Mouse (Mus musculus): ENCODE results near the gene Sp3. TPM values are rescaled to one million over a fixed set of nuclear protein-coding genes. Genes with fewer than 3 reads are reported as not detected.
A peak's percentile ranks its signal among the peaks of the same experiment; 100 is the strongest.

Gene Sp3
- total and polyA plus RNA-seq, 3 experiments = 27.8 to 299 (median 34.9) TPM

DNA sequence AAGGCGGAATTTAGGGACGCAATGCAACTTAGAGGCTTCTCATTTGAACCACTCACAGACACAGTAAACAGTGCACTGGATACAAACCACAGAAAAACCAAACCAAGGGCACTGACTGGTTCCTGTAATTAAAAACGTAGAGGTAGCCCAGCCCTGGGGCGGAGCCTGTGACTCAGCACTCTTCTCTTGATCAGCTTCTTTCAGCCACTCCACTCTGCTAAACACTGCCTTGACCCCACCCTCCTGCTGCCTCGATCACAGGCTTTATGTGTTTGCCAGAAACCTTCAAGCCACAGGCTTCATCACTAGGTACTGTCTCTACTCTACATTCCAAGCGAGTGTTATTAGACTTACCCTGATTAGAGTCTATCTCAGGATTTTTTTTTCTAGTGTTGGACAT, 43.6 kb upstream of the Sp3 start:
- DNase-seq (ENCODE audit: low read depth, low spot score) = peak; percentile 95
- H3K4me3 ChIP-seq (ENCODE audit: control insufficient read depth in 1 of 2, insufficient read depth in 1 of 2, low read depth in 2 of 2, low read length in 2 of 2) = peak overlapping the region in 1 of 2 experiments; percentile 43; a peak in 2 of 4 replicates
- no peaks in the 10 kb centered on the region for H3K79me2 ChIP-seq (ENCODE audit: control insufficient read depth, insufficient read depth, low read length, poor library complexity)
- TF ChIP-seq UBTF (IDR thresholded peaks at IDR 0.05; ENCODE audit: borderline replicate concordance, insufficient read depth, low read depth, low read length) (no peak), CHD1 (IDR thresholded peaks at IDR 0.05; ENCODE audit: low read depth, low read length) (no peak), EP300 (IDR thresholded peaks at IDR 0.05; ENCODE audit: low read depth in 1 of 2, low read length in 2 of 2) (no peak; a peak in 1 of 4 replicates), ZMIZ1 (IDR thresholded peaks at IDR 0.05; ENCODE audit: low read depth, low read length) (peak; percentile 21; the same call in 1 of the 2 replicates), NELFE (IDR thresholded peaks at IDR 0.05; ENCODE audit: low read depth, low read length) (peak; percentile 42), MYB (IDR thresholded peaks at IDR 0.05; ENCODE audit: low read depth, low read length) (no peak), ELF1 (IDR thresholded peaks at IDR 0.05; ENCODE audit: low read depth, low read length) (no peak), SIN3A (IDR thresholded peaks at IDR 0.05; ENCODE audit: low read length) (peak; percentile 43), RCOR1 (IDR thresholded peaks at IDR 0.05; ENCODE audit: low read depth, low read length) (no peak), TCF12 (IDR thresholded peaks at IDR 0.05; ENCODE audit: low read depth, low read length) (0 out of 2 replicates have a peak, but pooled peaks have one; percentile 18), TBP (IDR thresholded peaks at IDR 0.05; ENCODE audit: low read depth, low read length) (peak; percentile 54; the same call in 1 of the 2 replicates), MYC (IDR thresholded peaks at IDR 0.05; ENCODE audit: low read depth, low read length) (no peak), MAX (IDR thresholded peaks at IDR 0.05; ENCODE audit: low read length) (0 out of 2 replicates have a peak, but pooled peaks have one; percentile 18), CHD2 (IDR thresholded peaks at IDR 0.05; ENCODE audit: low read length) (no peak), GABPA (IDR thresholded peaks at IDR 0.05; ENCODE audit: low read depth, low read length) (peak; percentile 93), MAFK (IDR thresholded peaks at IDR 0.05; ENCODE audit: borderline replicate concordance, low read depth, low read length) (peak; percentile 43; the same call in 1 of the 2 replicates)
- H3K9me3 ChIP-seq (replicated peaks; ENCODE audit: insufficient read depth, low read length) = no peaks in the 10 kb centered on the region
- peaks cover 0 to 29% of the 10 kb centered on the region in 2 experiments; a peak in 2 of 4 replicates for H3K36me3 ChIP-seq (ENCODE audit: control insufficient read depth in 1 of 2, insufficient read depth in 2 of 2, low read length in 2 of 2)
- H3K9ac ChIP-seq (ENCODE audit: control insufficient read depth, low read depth, low read length, poor library complexity, severe bottlenecking) = peak overlapping the region; percentile 27; the same call in 1 of the 2 replicates
- H3K27ac ChIP-seq (ENCODE audit: control insufficient read depth, low read depth, low read length) = peak overlapping the region; percentile 76
- no peaks in the 10 kb centered on the region for H3K27me3 ChIP-seq (ENCODE audit: control insufficient read depth in 1 of 2, insufficient read depth in 2 of 2, low read length in 2 of 2)
- peaks cover 19 to 34% of the 10 kb centered on the region in 2 experiments for H3K4me1 ChIP-seq (ENCODE audit: control insufficient read depth in 1 of 2, insufficient read depth in 2 of 2, low read length in 2 of 2)

DNA sequence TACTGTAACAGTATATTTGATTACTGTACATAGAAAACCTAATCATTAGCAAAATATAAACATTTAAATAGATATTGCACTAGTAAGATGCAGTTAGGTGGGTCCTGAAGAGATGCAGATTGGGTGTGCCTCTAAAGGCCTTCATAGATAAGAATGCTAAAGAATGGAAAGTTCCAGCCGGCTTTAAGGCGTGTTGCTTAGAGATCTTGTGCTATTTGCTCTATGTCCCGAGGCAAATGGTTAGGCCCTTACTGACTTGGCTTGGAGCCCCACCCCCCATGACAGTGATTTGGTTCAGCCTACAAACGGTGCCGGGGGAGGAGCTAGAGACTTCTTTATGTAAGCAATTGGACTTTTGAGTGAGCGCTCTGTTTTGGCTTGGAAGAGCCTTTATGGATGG, 40.8 kb upstream of the Sp3 start:
- peaks cover 19 to 28% of the 10 kb centered on the region in 2 experiments for H3K4me1 ChIP-seq (ENCODE audit: control insufficient read depth in 1 of 2, insufficient read depth in 2 of 2, low read length in 2 of 2)
- peak; percentile 26; the same call in 1 of the 2 replicates for TF ChIP-seq TCF12 (IDR thresholded peaks at IDR 0.05; ENCODE audit: low read depth, low read length)
- no peak for TF ChIP-seq MXI1 (IDR thresholded peaks at IDR 0.05; ENCODE audit: low read depth, low read length)
- 0 out of 2 replicates have a peak, but pooled peaks have one; percentile 16 for TF ChIP-seq ZC3H11A (IDR thresholded peaks at IDR 0.05; ENCODE audit: low read depth, low read length)
- peak; percentile 46; the same call in 1 of the 2 replicates for TF ChIP-seq ETS1 (IDR thresholded peaks at IDR 0.05; ENCODE audit: low read depth, low read length)
- 0 out of 2 replicates have a peak, but pooled peaks have one; percentile 44 for TF ChIP-seq SIN3A (IDR thresholded peaks at IDR 0.05; ENCODE audit: low read length)
- peak; percentile 36 for TF ChIP-seq RCOR1 (IDR thresholded peaks at IDR 0.05; ENCODE audit: low read depth, low read length)
- no peak for TF ChIP-seq MYB (IDR thresholded peaks at IDR 0.05; ENCODE audit: low read depth, low read length)
- TF ChIP-seq HCFC1 (IDR thresholded peaks at IDR 0.05; ENCODE audit: low read depth, low read length) = peak; percentile 49; the same call in 1 of the 2 replicates
- peak; percentile 75 for TF ChIP-seq GATA1 (IDR thresholded peaks at IDR 0.05; ENCODE audit: low read depth, low read length)
- TF ChIP-seq EP300 (IDR thresholded peaks at IDR 0.05; ENCODE audit: low read depth in 1 of 2, low read length in 2 of 2) = peak; percentile 58 to 68
- TF ChIP-seq NELFE (IDR thresholded peaks at IDR 0.05; ENCODE audit: low read depth, low read length) = no peak
- peak; percentile 21; the same call in 1 of the 2 replicates for TF ChIP-seq TAL1 (IDR thresholded peaks at IDR 0.05; ENCODE audit: low read length)
- no peak for TF ChIP-seq NRF1 (IDR thresholded peaks at IDR 0.05; ENCODE audit: insufficient read depth, low read depth, low read length, poor library complexity, severe bottlenecking)
- TF ChIP-seq ZNF384 (IDR thresholded peaks at IDR 0.05; ENCODE audit: low read depth, low read length) = no peak
- peak; percentile 32; the same call in 1 of the 2 replicates for TF ChIP-seq MYC (IDR thresholded peaks at IDR 0.05; ENCODE audit: low read depth, low read length)
- no peaks in the 10 kb centered on the region for H3K27me3 ChIP-seq (ENCODE audit: control insufficient read depth in 1 of 2, insufficient read depth in 2 of 2, low read length in 2 of 2)
- H3K36me3 ChIP-seq (ENCODE audit: control insufficient read depth in 1 of 2, insufficient read depth in 2 of 2, low read length in 2 of 2) = peaks cover 0 to 29% of the 10 kb centered on the region in 2 experiments; a peak in 2 of 4 replicates
- H3K9me3 ChIP-seq (replicated peaks; ENCODE audit: insufficient read depth, low read length) = no peaks in the 10 kb centered on the region
- peak; percentile 89 for DNase-seq (ENCODE audit: low read depth, low spot score)
- no peaks in the 10 kb centered on the region for H3K79me2 ChIP-seq (ENCODE audit: control insufficient read depth, insufficient read depth, low read length, poor library complexity)
- H3K9ac ChIP-seq (ENCODE audit: control insufficient read depth, low read depth, low read length, poor library complexity, severe bottlenecking) = no peak overlapping the region
- H3K27ac ChIP-seq (ENCODE audit: control insufficient read depth, low read depth, low read length) = peak overlapping the region; percentile 15; the same call in 1 of the 2 replicates
- peak overlapping the region in 1 of 2 experiments; percentile 32; a peak in 1 of 4 replicates for H3K4me3 ChIP-seq (ENCODE audit: control insufficient read depth in 1 of 2, insufficient read depth in 1 of 2, low read depth in 2 of 2, low read length in 2 of 2)
